Mouse (Mus musculus) heart, postnatal 0 days (tissue): ENCODE measurements around the gene Babam1. TPM values are rescaled to one million over a fixed set of nuclear protein-coding genes. Genes with fewer than 3 reads are reported as not detected.

Experiments
- ATAC-seq: fragments of 200-750 bp; cut with Nextera tagmentation; 2 replicates; pipeline ENCODE4 v1.8.0; 2017; ENCODE audit warnings: low read depth, moderate number of reproducible peaks, moderate library complexity; ENCODE audit not compliant: insufficient read depth
- DNase-seq: peaks from one replicate; pipeline ENCODE4 v3.0.0-alpha.2; 2016; ENCODE audit warnings: low spot score
- H3K27ac ChIP-seq: fragments of 300-500 bp; sonication (generic); 2 replicates; pipeline ENCODE4 v1.5.1; 2014; ENCODE audit warnings: low read depth, mild to moderate bottlenecking
- H3K27me3 ChIP-seq: fragments of 300-500 bp; sonication (generic); 2 replicates; pipeline ENCODE4 v1.6.1; 2014; ENCODE audit warnings: low read length, mixed read lengths; ENCODE audit not compliant: control insufficient read depth, insufficient read depth
- H3K36me3 ChIP-seq: fragments of 300-500 bp; sonication (generic); replicated peaks from 2 replicates; pipeline ENCODE4 v1.6.1; 2014; ENCODE audit warnings: low read length, mixed read lengths; ENCODE audit not compliant: control insufficient read depth, insufficient read depth
- H3K4me1 ChIP-seq: fragments of 300-500 bp; sonication (generic); 2 replicates; pipeline ENCODE4 v1.6.1; 2014; ENCODE audit warnings: antibody characterized with exemption; ENCODE audit not compliant: control insufficient read depth, insufficient read depth
- H3K4me2 ChIP-seq: fragments of 300-500 bp; sonication (generic); 2 replicates; pipeline ENCODE4 v1.6.1; 2014; ENCODE audit warnings: low read depth, mild to moderate bottlenecking, low read length, moderate library complexity
- H3K4me3 ChIP-seq: fragments of 300-500 bp; sonication (generic); 2 replicates; pipeline ENCODE4 v1.5.1; 2014; ENCODE audit warnings: low read depth, low read length
- H3K9ac ChIP-seq: fragments of 300-500 bp; sonication (generic); replicated peaks from 2 replicates; pipeline ENCODE4 v1.6.1; 2014; ENCODE audit warnings: low read depth, low read length, mixed read lengths
- H3K9me3 ChIP-seq: fragments of 300-500 bp; sonication (generic); replicated peaks from 2 replicates; pipeline ENCODE4 v1.6.1; 2016; ENCODE audit warnings: low read length; ENCODE audit not compliant: control insufficient read depth
- CTCF ChIP-seq: IDR thresholded peaks from 2 replicates; pipeline ENCODE4 v1.5.1; 2016; ENCODE audit warnings: antibody characterized with exemption, control low read depth, low read depth
- EP300 ChIP-seq: IDR thresholded peaks from 2 replicates; pipeline ENCODE4 v1.6.1; 2016; ENCODE audit warnings: antibody characterized with exemption, low read depth
- whole genome bisulfite sequencing: fragments of 180-500 bp; shearing (Covaris S2); extraction: QIAGEN DNeasy Blood & Tissue Kit; methylation state at CpG from one replicate; pipeline ENCODE4 v1.1.7; 2014; 5-methylcytosine and 5-hydroxymethylcytosine counted together
- polyA plus RNA-seq: library from polyadenylated mRNA; unstranded; fragments of >200 nt; fragmentation: Nextera tagmentation; extraction: Ambion mirVana; gene quantifications from 2 replicates; pipeline ENCODE4 v1.2.1, GENCODE M21; 2015
- total RNA-seq: library from RNA; depleted of rRNA; stranded (reverse); fragments of >200 nt; gene quantifications from 2 replicates; pipeline ENCODE4 v1.2.3, GENCODE M21; 2014; ENCODE audit warnings: low replicate concordance

Babam1 gene
- total and polyA plus RNA-seq, 2 experiments from 2014 or later = 60.2 to 99.2 TPM

DNA sequence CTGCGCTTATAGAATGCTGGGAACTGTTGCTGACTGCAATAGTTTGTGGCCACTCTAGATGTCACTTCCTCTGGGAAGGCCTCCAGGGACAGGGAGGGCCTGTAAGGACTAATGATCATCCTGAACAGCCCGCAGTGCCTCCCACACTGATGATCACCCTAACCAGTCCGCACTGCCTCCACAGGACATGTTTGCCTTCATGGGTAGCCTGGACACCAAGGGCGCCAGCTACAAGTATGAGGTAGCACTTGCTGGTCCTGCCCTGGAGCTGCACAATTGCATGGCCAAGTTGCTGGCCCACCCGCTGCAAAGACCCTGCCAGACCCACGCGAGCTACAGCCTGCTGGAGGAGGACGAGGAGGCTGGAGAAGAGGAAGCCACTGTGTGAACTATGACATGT, 7.3 kb downstream of the Babam1 start:
- WGBS = 86% methylated on average over 8 of the region's 8 CpGs
- DNase-seq (no peak), ATAC-seq (no peak)
- Histone ChIP-seq H3K4me3 (no peak overlapping the region), H3K27ac (no peak overlapping the region), H3K9me3 (no peaks in the 10 kb centered on the region), H3K4me2 (no peak overlapping the region), H3K36me3 (peaks cover 22% of the 10 kb centered on the region), H3K4me1 (peaks cover 11% of the 10 kb centered on the region), H3K27me3 (no peaks in the 10 kb centered on the region), H3K9ac (no peak overlapping the region)
- no peak for TF ChIP-seq CTCF
- TF ChIP-seq EP300 = no peak

DNA sequence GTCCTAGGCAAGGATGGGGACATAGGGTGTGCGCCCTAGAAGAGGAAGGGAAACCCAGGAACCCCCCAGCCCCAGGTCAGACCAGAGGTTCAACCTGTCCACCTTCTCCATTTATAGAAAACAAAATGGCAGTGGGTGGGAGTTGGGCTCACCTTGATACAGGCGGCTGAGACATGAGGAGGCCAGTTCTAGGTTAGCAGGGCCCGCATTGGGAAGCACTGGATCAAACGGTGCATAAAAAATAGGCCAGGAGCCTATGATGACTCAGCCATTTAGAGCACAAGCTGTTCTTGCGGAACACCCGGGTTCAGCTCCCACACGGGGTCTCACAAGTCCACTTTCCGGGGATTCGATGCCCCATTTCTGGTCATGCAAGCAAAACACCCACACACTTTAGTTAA, 8.3 kb downstream of the Babam1 start:
- no peaks in the 10 kb centered on the region for H3K9me3 ChIP-seq
- TF ChIP-seq EP300 (no peak), CTCF (no peak)
- H3K4me3 ChIP-seq = no peak overlapping the region
- no peak overlapping the region for H3K9ac ChIP-seq
- peaks cover 14% of the 10 kb centered on the region; the same call in 1 of the 2 replicates for H3K36me3 ChIP-seq
- no peak for ATAC-seq
- H3K4me2 ChIP-seq = no peak overlapping the region
- peaks cover 11% of the 10 kb centered on the region for H3K4me1 ChIP-seq
- no peak for DNase-seq
- 80% methylated on average over 9 of the region's 9 CpGs for WGBS
- H3K27me3 ChIP-seq = no peaks in the 10 kb centered on the region
- H3K27ac ChIP-seq = no peak overlapping the region

DNA sequence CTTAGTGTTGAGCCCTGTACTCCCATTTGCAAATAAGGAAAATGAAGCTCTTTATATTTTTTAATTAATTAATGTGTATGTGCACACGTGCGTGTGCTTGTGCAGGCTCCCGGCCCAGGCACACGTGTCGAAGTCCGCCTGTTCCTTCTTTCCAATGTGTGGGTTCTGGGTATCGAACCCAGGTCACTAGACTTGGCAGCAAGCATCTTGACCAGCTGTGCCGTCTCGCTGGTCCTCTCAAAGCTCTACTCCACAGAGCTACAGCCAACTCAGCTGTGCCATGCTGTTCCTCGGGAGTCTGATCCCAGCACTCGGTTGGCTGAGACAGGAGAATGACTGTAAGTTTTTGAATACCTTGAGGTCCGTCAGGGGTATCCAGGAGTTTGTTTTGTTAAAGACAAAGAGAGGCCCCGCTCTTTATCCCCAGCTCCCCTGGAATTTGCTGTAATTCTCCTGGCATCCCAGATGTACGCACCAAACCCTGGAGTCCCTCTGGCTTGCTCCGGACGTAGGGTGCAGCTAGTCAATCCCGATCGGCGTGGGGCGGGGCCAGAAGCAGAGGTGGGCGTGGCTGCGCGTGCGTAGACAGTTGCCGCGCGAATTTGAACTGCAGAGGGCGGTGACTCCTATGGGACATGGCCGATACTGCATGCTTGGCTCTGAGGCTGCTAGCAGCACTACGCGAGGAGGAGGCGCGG, 8.9 kb downstream of the Babam1 start, which contains the start of gene Ankle1:
Gene Ankle1, plus strand, starts transcription at position 610 of the 698 bp plus-strand sequence.
- peak; percentile 93 for ATAC-seq
- peak; percentile 89 for DNase-seq
- Histone ChIP-seq H3K9ac (peak within 1 kb of the TSS; percentile 57), H3K27me3 (no peaks in the 10 kb centered on the region), H3K4me2 (peak within 1 kb of the TSS; percentile 91), H3K27ac (no peak within 1 kb of the TSS), H3K4me3 (peak within 1 kb of the TSS; percentile 61), H3K9me3 (no peaks in the 10 kb centered on the region), H3K4me1 (peaks cover 11% of the 10 kb centered on the region), H3K36me3 (peaks cover 13% of the 10 kb centered on the region; the same call in 1 of the 2 replicates)
- WGBS = 15% methylated on average over 33 of the region's 33 CpGs
- TF ChIP-seq CTCF (peak; percentile 64), EP300 (no peak)

DNA sequence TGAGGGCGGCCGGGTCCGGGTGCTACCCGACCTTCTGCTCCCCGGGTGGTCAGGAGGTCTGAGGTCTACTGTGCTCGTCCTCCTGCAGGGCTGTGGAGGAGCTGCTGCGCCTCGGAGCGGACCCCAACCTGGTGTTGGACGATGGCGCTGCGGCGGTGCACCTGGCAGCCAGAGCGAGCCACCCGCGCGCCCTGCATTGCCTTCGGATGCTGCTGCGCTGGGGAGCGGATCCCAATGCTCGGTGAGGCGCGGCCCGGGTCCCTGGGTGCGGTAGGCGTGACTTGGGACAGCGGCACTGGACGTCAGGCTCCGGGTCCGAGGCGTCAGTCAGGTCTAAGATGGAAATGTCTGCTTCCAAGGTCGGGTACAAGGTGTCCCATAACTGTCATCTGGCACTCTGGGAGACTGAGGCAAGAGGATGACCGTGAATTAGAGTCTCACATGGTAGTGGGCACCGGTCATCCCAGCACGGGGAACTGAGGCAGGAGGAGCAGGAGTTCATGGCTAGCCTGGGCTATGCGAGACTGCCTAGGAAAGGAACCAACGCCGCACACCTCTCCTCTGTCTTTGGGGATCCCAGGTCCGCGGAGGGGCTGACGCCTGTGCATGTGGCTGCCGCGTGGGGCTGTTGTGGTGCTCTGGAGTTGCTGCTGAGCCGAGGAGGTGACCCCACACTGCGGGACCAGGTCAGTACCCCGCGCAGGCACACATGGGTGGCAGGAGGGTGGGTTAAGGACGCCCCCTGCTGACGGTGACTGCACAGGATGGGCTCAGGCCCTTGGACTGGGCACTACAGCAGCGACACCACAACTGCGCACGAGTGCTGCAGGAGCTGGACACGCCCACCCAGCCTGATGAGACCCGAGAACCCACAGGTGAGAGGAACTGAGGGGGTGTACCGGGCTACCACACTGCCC, 9.7 kb downstream of the Babam1 start:
- Histone ChIP-seq H3K9me3 (no peaks in the 10 kb centered on the region), H3K4me1 (peaks cover 11% of the 10 kb centered on the region), H3K4me3 (peak overlapping the region; percentile 61), H3K4me2 (peak overlapping the region; percentile 91), H3K9ac (peak overlapping the region; percentile 57), H3K36me3 (peaks cover 13% of the 10 kb centered on the region; the same call in 1 of the 2 replicates), H3K27me3 (no peaks in the 10 kb centered on the region), H3K27ac (no peak overlapping the region)
- WGBS = under 1% methylated on average over 55 of the region's 55 CpGs
- ATAC-seq = peak; percentile 67
- peak; percentile 47 for DNase-seq
- TF ChIP-seq EP300 = no peak
- TF ChIP-seq CTCF = peak; percentile 63

DNA sequence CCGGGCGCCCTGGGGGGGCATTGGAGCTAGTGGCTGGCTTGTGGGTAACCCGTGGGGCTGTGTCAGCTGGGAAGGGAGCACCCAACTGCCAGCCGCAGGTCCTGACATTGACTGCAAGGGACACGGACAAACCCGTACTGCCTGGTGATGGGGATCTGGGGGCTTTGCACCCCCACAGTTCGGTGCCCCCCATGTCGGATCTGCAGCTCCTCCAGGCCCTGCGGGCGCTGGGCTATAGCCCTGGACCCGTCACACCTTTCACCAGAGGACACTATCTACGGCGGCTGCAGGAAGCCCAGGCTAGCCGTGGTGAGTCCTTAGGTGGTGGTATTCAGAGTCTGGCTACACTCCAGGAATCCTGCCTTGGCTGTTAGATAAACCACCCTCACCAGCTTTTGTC, 10.8 kb downstream of the Babam1 start:
- no peak for TF ChIP-seq CTCF
- Histone ChIP-seq H3K27me3 (no peaks in the 10 kb centered on the region), H3K4me1 (peaks cover 11% of the 10 kb centered on the region), H3K4me2 (peak overlapping the region; percentile 91; the same call in 1 of the 2 replicates), H3K27ac (no peak overlapping the region), H3K9ac (no peak overlapping the region), H3K36me3 (peaks cover 13% of the 10 kb centered on the region; the same call in 1 of the 2 replicates), H3K4me3 (no peak overlapping the region), H3K9me3 (no peaks in the 10 kb centered on the region)
- 80% methylated on average over 14 of the region's 14 CpGs for WGBS
- DNase-seq (no peak), ATAC-seq (no peak)
